Mouse (Mus musculus) myocyte (in vitro differentiated cells): Measurements from ENCODE around the gene Ric3.

Source experiments
- CEBPB ChIP-seq: IDR thresholded peaks from 2 replicates; pipeline ENCODE4 v1.6.1; 2011; ENCODE audit warnings: mild to moderate bottlenecking, moderate library complexity; ENCODE audit not compliant: poor library complexity, insufficient read depth, severe bottlenecking
- E2F4 ChIP-seq: IDR thresholded peaks from one replicate; pipeline ENCODE4 v1.6.1; 2011; ENCODE audit warnings: mild to moderate bottlenecking, control low read depth, moderate library complexity; ENCODE audit not compliant: insufficient read depth
- MAX ChIP-seq: IDR thresholded peaks from one replicate; pipeline ENCODE4 v1.6.1; 2011; ENCODE audit warnings: low read depth, mild to moderate bottlenecking, control low read depth
- MYOD1 ChIP-seq, 3 experiments: IDR thresholded peaks; one replicate each; pipeline ENCODE4 v1.6.1; 2011; ENCODE audit warnings: control low read depth in 2 of 3, low read depth in 2 of 3, mild to moderate bottlenecking in 2 of 3, moderate library complexity in 1 of 3; ENCODE audit not compliant: insufficient read length in 2 of 3, control insufficient read depth in 1 of 3
- MYOG ChIP-seq, 3 experiments: IDR thresholded peaks; one replicate each; pipeline ENCODE4 v1.6.1; 2011; ENCODE audit warnings: control low read depth in 2 of 3, low read depth in 2 of 3, mild to moderate bottlenecking in 2 of 3; ENCODE audit not compliant: insufficient read length in 2 of 3, control insufficient read depth in 1 of 3, insufficient read depth in 1 of 3
- POLR2A ChIP-seq: IDR thresholded peaks from one replicate; pipeline ENCODE4 v1.6.1; 2011; ENCODE audit warnings: low read depth, mild to moderate bottlenecking, control low read depth, moderate library complexity; ENCODE audit not compliant: insufficient read length
- POLR2AphosphoS2 ChIP-seq: IDR thresholded peaks from one replicate; pipeline ENCODE4 v1.6.1; 2011; ENCODE audit warnings: low read depth, control low read depth; ENCODE audit not compliant: insufficient read length
- REST ChIP-seq: IDR thresholded peaks from one replicate; pipeline ENCODE4 v1.6.1; 2011; ENCODE audit warnings: mild to moderate bottlenecking, control low read depth, moderate library complexity; ENCODE audit not compliant: insufficient read depth, insufficient read length
- SRF ChIP-seq: IDR thresholded peaks from one replicate; pipeline ENCODE4 v1.6.1; 2011; ENCODE audit warnings: low read depth; ENCODE audit not compliant: control insufficient read depth, insufficient read length
- TCF12 ChIP-seq: IDR thresholded peaks from one replicate; pipeline ENCODE4 v1.6.1; 2011; ENCODE audit warnings: mild to moderate bottlenecking, control low read depth; ENCODE audit not compliant: poor library complexity, insufficient read depth, severe bottlenecking
- USF1 ChIP-seq: IDR thresholded peaks from one replicate; pipeline ENCODE4 v1.6.1; 2011; ENCODE audit warnings: low read depth, mild to moderate bottlenecking, control low read depth, moderate library complexity

- TF ChIP-seq POLR2AphosphoS2 (no peak), POLR2A (no peak), TCF12 (no peak), MAX (no peak), CEBPB (no peak), SRF (no peak), E2F4 (no peak), MYOD1 (IDR thresholded peaks at IDR 0.05; ENCODE audit: control insufficient read depth in 1 of 3, insufficient read length in 2 of 3, low read depth in 2 of 3) (no peak), REST (no peak), MYOG (IDR thresholded peaks at IDR 0.05; ENCODE audit: control insufficient read depth in 1 of 3, insufficient read depth in 1 of 3, insufficient read length in 2 of 3, low read depth in 2 of 3) (no peak), USF1 (no peak)
Measured at GRCm38 (mm10) chr7:109012998-109013625, 70.0 kb downstream of the Ric3 start.
